Mouse (Mus musculus) MEL (cell line): ENCODE results near the gene Ager. TPM values are rescaled to one million over a fixed set of nuclear protein-coding genes. Genes with fewer than 3 reads are reported as not detected.

Source experiments
- DNase-seq: peaks from one replicate; pipeline ENCODE4 v3.0.0; 2011; ENCODE audit warnings: low read depth, low spot score
- H3K27ac ChIP-seq: 2 replicates; pipeline ENCODE4 v1.5.1; 2012; ENCODE audit warnings: low read depth, mild to moderate bottlenecking, control low read depth, low read length, moderate library complexity; ENCODE audit not compliant: control insufficient read depth
- H3K27me3 ChIP-seq, 2 experiments: fragments of 150-350 bp in 1 of 2; sonication (generic) in 1 of 2; 2 replicates each; pipeline ENCODE4 v1.6.1; 2012; ENCODE audit warnings: low read length in 2 of 2, mild to moderate bottlenecking in 2 of 2, improper control_type of control experiment in 1 of 2, moderate library complexity in 1 of 2; ENCODE audit not compliant: insufficient read depth in 2 of 2, control insufficient read depth in 1 of 2
- H3K36me3 ChIP-seq, 2 experiments: 2 replicates each; pipeline ENCODE4 v1.6.1; 2012 to 2014; ENCODE audit warnings: low read length in 2 of 2, improper control_type of control experiment in 1 of 2, inconsistent platforms in 1 of 2, mild to moderate bottlenecking in 1 of 2; ENCODE audit not compliant: insufficient read depth in 2 of 2, control insufficient read depth in 1 of 2
- H3K4me1 ChIP-seq, 2 experiments: fragments of 150-350 bp in 1 of 2; sonication (generic) in 1 of 2; 2 replicates each; pipeline ENCODE4 v1.6.1; 2012; ENCODE audit warnings: low read length in 2 of 2, improper control_type of control experiment in 1 of 2, mild to moderate bottlenecking in 1 of 2; ENCODE audit not compliant: insufficient read depth in 2 of 2, control insufficient read depth in 1 of 2
- H3K4me3 ChIP-seq, 2 experiments: fragments of 150-350 bp in 1 of 2; sonication (generic) in 1 of 2; 2 replicates each; pipeline ENCODE4 v1.5.1; 2012; ENCODE audit warnings: low read depth in 2 of 2, low read length in 2 of 2, mild to moderate bottlenecking in 2 of 2, moderate library complexity in 2 of 2, control low read depth in 1 of 2, improper control_type of control experiment in 1 of 2; ENCODE audit not compliant: control insufficient read depth in 1 of 2, insufficient read depth in 1 of 2
- H3K79me2 ChIP-seq: 2 replicates; pipeline ENCODE4 v1.6.1; 2012; ENCODE audit warnings: mild to moderate bottlenecking, low read length, moderate library complexity; ENCODE audit not compliant: control insufficient read depth, poor library complexity, insufficient read depth
- H3K9ac ChIP-seq: 2 replicates; pipeline ENCODE4 v1.6.1; 2012; ENCODE audit warnings: low read depth, mild to moderate bottlenecking, control low read depth, low read length, moderate library complexity; ENCODE audit not compliant: control insufficient read depth, poor library complexity, severe bottlenecking
- H3K9me3 ChIP-seq: fragments of 150-350 bp; sonication (generic); replicated peaks from 2 replicates; pipeline ENCODE4 v1.6.1; 2012; ENCODE audit warnings: mild to moderate bottlenecking, low read length, improper control_type of control experiment, moderate library complexity; ENCODE audit not compliant: insufficient read depth
- CTCF ChIP-seq, 3 experiments: IDR thresholded peaks in 2 of 3; conservative IDR thresholded peaks in 1 of 3; 2 replicates each; pipeline ENCODE4 v1.5.1; 2011 to 2012; ENCODE audit warnings: low read length in 3 of 3, low read depth in 2 of 3, mild to moderate bottlenecking in 2 of 3, improper control_type of control experiment in 1 of 3, inconsistent platforms in 1 of 3, mixed read lengths in 1 of 3, moderate library complexity in 1 of 3; ENCODE audit not compliant: control insufficient read depth in 1 of 3, insufficient read depth in 1 of 3, poor library complexity in 1 of 3, severe bottlenecking in 1 of 3
- ELF1 ChIP-seq: IDR thresholded peaks from 2 replicates; pipeline ENCODE4 v1.6.1; 2014; ENCODE audit warnings: low read depth, mild to moderate bottlenecking, inconsistent platforms, low read length, improper control_type of control experiment, moderate library complexity
- EP300 ChIP-seq, 2 experiments: IDR thresholded peaks; 2 replicates each; pipeline ENCODE4 v1.6.1; 2011; ENCODE audit warnings: improper control_type of control experiment in 2 of 2, low read length in 2 of 2, low read depth in 1 of 2, mild to moderate bottlenecking in 1 of 2
- ETS1 ChIP-seq: IDR thresholded peaks from 2 replicates; pipeline ENCODE4 v1.6.1; 2012; ENCODE audit warnings: low read depth, mild to moderate bottlenecking, inconsistent platforms, low read length, improper control_type of control experiment, moderate library complexity
- GABPA ChIP-seq: IDR thresholded peaks from 2 replicates; pipeline ENCODE4 v1.6.1; 2012; ENCODE audit warnings: low read depth, mild to moderate bottlenecking, inconsistent platforms, low read length, improper control_type of control experiment, moderate library complexity
- HCFC1 ChIP-seq: IDR thresholded peaks from 2 replicates; pipeline ENCODE4 v1.6.1; 2012; ENCODE audit warnings: low read depth, mild to moderate bottlenecking, inconsistent platforms, low read length, improper control_type of control experiment, moderate library complexity
- MAX ChIP-seq: IDR thresholded peaks from 2 replicates; pipeline ENCODE4 v1.6.1; 2011; ENCODE audit warnings: low read length, improper control_type of control experiment
- MAZ ChIP-seq: IDR thresholded peaks from 2 replicates; pipeline ENCODE4 v1.6.1; 2012; ENCODE audit warnings: low read depth, mild to moderate bottlenecking, inconsistent platforms, low read length, improper control_type of control experiment
- MEF2A ChIP-seq: IDR thresholded peaks from 2 replicates; pipeline ENCODE4 v1.6.1; 2014; ENCODE audit warnings: low read depth, mild to moderate bottlenecking, inconsistent platforms, low read length, improper control_type of control experiment; ENCODE audit not compliant: poor library complexity, insufficient replicate concordance, severe bottlenecking; ENCODE audit errors: extremely low read depth
- NELFE ChIP-seq: IDR thresholded peaks from 2 replicates; pipeline ENCODE4 v1.6.1; 2011; ENCODE audit warnings: low read depth, low read length, improper control_type of control experiment
- POLR2A ChIP-seq, 2 experiments: IDR thresholded peaks; 2 replicates each; pipeline ENCODE4 v1.6.1; 2011 to 2012; ENCODE audit warnings: low read length in 2 of 2, mild to moderate bottlenecking in 2 of 2, control low read depth in 1 of 2, improper control_type of control experiment in 1 of 2, low read depth in 1 of 2, moderate library complexity in 1 of 2; ENCODE audit not compliant: control insufficient read depth in 1 of 2, insufficient read depth in 1 of 2, poor library complexity in 1 of 2
- SIN3A ChIP-seq: IDR thresholded peaks from 2 replicates; pipeline ENCODE4 v1.6.1; 2012; ENCODE audit warnings: low read length, improper control_type of control experiment, inconsistent platforms
- TBP ChIP-seq: IDR thresholded peaks from 2 replicates; pipeline ENCODE4 v1.8.0; 2011; ENCODE audit warnings: low read depth, low read length, improper control_type of control experiment
- USF2 ChIP-seq, 2 experiments: IDR thresholded peaks; 2 replicates each; pipeline ENCODE4 v1.6.1; 2011 to 2012; ENCODE audit warnings: improper control_type of control experiment in 2 of 2, low read length in 2 of 2, borderline replicate concordance in 1 of 2, inconsistent platforms in 1 of 2, low read depth in 1 of 2, mild to moderate bottlenecking in 1 of 2; ENCODE audit not compliant: insufficient read depth in 1 of 2
- ZMIZ1 ChIP-seq: IDR thresholded peaks from 2 replicates; pipeline ENCODE4 v1.6.1; 2012; ENCODE audit warnings: low read depth, mild to moderate bottlenecking, inconsistent platforms, low read length, improper control_type of control experiment, moderate library complexity
- polyA plus RNA-seq, 2 experiments: library from polyadenylated mRNA; stranded (reverse) in 1 of 2; unstranded in 1 of 2; fragments of >175 nt in 1 of 2; fragments of >200 nt in 1 of 2; gene quantifications; 2 replicates each; pipeline versions ENCODE4 v1.2.1 to v1.2.4; 2012; ENCODE audit warnings: low replicate concordance in 2 of 2, low read depth in 1 of 2; ENCODE audit not compliant: insufficient read length in 2 of 2, insufficient read depth in 1 of 2, missing spikeins in 1 of 2
- total RNA-seq: library from RNA; depleted of rRNA; stranded (reverse); fragments of 300-350 nt; gene quantifications from 2 replicates; pipeline ENCODE4 v1.2.3, GENCODE M21; 2012

Ager gene
- total and polyA plus RNA-seq, 3 experiments: 0.27 to 3.7 TPM; not detected in 1

DNA sequence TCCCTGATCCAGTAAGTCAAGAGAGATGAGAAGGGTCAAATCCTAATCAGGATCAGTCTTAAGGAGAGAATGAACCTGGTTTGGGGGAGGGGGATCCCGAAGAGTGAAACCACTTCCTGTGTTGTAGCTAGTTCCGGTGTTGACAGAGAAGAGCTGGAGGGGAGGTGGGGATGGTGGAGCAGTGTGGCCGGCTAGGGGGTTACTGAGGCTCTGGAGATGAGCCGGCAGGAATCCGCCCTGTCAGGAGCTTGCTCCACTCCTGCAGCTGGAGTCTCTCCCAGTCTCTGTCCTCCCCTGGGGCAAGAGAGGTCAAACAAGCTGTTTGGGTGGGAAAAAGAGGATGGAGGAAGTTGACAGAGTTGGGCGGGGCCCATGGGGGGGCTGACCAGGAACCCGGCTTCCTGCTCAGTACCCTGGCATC is 8.0 kb upstream of the Ager start, which contains the start of gene Gpsm3:
TSS of gene Gpsm3 (plus strand) at position 126 of the 421 bp plus-strand sequence.
- Histone ChIP-seq H3K27ac (peak within 1 kb of the TSS; percentile 41), H3K79me2 (peaks cover 16% of the 10 kb centered on the region), H3K4me1 (peaks cover 11 to 40% of the 10 kb centered on the region in 2 experiments), H3K9me3 (no peaks in the 10 kb centered on the region), H3K27me3 (no peaks in the 10 kb centered on the region), H3K4me3 (peak within 1 kb of the TSS; percentile 31 to 78), H3K36me3 (peaks cover 0 to 27% of the 10 kb centered on the region in 2 experiments; a peak in 2 of 4 replicates), H3K9ac (peak within 1 kb of the TSS; percentile 89)
- TF ChIP-seq ETS1: peak; percentile 24; the same call in 1 of the 2 replicates
- peak; percentile 15 to 51; a peak in 1 of 4 replicates for TF ChIP-seq POLR2A (IDR thresholded peaks at IDR 0.05; ENCODE audit: control insufficient read depth in 1 of 2, insufficient read depth in 1 of 2, low read depth in 1 of 2, low read length in 2 of 2, poor library complexity in 1 of 2)
- TF ChIP-seq ELF1: peak; percentile 47
- TF ChIP-seq HCFC1: peak; percentile 69
- TF ChIP-seq NELFE: peak; percentile 31; the same call in 1 of the 2 replicates
- TF ChIP-seq MEF2A: no peak
- 0 out of 2 replicates have a peak, but pooled peaks have one; percentile 11 for TF ChIP-seq MAX
- TF ChIP-seq SIN3A: peak; percentile 57
- TF ChIP-seq TBP: peak; percentile 53; the same call in 1 of the 2 replicates
- TF ChIP-seq CTCF (IDR thresholded peaks at IDR 0.05 in 2 of 3, conservative IDR thresholded peaks at IDR 0.05 in 1 of 3; ENCODE audit: control insufficient read depth in 1 of 3, insufficient read depth in 1 of 3, low read depth in 2 of 3, low read length in 3 of 3, poor library complexity in 1 of 3, severe bottlenecking in 1 of 3): no peak
- 0 out of 2 replicates have a peak, but pooled peaks have one; percentile 29 for TF ChIP-seq ZMIZ1
- peak; percentile 86 for TF ChIP-seq MAZ
- TF ChIP-seq GABPA: no peak
- DNase-seq: peak; percentile 71

DNA sequence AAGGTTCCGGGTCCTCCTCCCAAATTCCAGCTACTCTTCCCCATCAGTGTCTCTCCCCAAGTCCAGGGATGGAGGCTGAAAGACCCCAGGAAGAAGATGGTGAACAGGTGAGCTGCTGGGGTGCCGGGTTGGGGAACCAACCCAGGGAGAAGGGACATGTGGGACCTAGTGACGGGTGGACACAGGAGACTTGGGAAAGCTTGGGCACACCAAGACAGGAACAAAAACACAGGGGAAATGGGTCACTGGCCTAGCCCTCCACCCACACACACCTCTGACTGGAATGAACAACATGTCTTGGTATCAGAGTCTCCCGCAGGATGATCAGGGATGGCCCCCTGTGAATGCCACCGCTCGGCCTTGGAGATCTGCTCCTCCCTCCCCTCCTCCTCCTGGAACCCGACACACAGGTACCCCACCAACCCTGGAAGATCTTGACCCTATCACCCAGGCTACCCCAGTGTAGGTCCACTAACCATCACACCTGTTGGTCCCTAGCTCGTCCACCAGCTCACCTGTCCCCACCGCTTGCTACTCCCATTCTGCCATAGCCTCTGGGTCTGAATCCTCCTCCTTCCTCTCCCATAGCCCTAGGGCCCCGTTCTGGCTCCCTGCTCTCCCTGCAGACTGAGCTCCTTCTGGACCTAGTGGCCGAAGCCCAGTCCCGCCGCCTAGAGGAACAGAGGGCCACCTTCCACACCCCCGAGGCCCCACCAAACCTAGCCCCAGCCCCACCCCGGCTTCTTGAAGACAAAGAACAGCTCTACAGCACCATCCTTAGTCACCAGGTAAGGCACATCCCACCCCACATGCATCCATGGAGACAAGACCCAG is 7.3 kb upstream of the Ager start:
- TF ChIP-seq EP300 (IDR thresholded peaks at IDR 0.05; ENCODE audit: low read depth in 1 of 2, low read length in 2 of 2): no peak
- TF ChIP-seq POLR2A (IDR thresholded peaks at IDR 0.05; ENCODE audit: control insufficient read depth in 1 of 2, insufficient read depth in 1 of 2, low read depth in 1 of 2, low read length in 2 of 2, poor library complexity in 1 of 2): 0 out of 4 replicates have a peak, but pooled peaks of 1 of the 2 experiments have one; percentile 5
- no peak for TF ChIP-seq ETS1
- TF ChIP-seq USF2 (IDR thresholded peaks at IDR 0.05; ENCODE audit: borderline replicate concordance in 1 of 2, insufficient read depth in 1 of 2, low read depth in 1 of 2, low read length in 2 of 2): no peak
- DNase-seq: no peak
- Histone ChIP-seq H3K27ac (peak overlapping the region; percentile 63), H3K4me3 (peak overlapping the region; percentile 25 to 31), H3K27me3 (no peaks in the 10 kb centered on the region), H3K9ac (peak overlapping the region; percentile 75), H3K9me3 (no peaks in the 10 kb centered on the region), H3K79me2 (peaks cover 16% of the 10 kb centered on the region), H3K4me1 (peaks cover 11 to 40% of the 10 kb centered on the region in 2 experiments), H3K36me3 (peaks cover 0 to 27% of the 10 kb centered on the region in 2 experiments; a peak in 2 of 4 replicates)
